Mouse (Mus musculus): ENCODE measurements around the gene Ins2. TPM values are rescaled to one million over a fixed set of nuclear protein-coding genes. Genes with fewer than 3 reads are reported as not detected.

Gene Ins2
- polyA plus RNA-seq, 1 experiment: 0.88 TPM

DNA sequence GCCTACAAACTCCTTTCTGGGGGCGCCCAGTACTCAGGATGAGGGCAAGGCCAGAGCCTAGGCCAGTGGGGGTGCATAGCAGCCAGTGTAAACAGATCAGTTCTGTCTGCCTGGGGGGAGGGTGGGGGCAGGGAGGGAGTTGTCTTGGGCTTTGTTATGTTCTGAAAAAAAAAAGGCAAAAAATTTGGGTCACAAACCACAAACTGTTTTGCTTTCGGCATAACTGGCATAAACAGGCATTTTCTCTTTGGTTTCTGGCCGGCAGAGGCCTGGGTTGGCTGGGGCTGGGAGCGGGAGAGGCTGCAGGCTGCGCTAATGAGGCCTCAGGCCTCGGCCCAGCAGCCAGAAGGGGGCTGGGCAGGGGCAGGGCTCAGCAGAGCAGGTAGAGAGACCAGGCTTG is 96.5 kb downstream of the Ins2 start:
- 69% methylated on average over 6 of the region's 6 CpGs for WGBS

DNA sequence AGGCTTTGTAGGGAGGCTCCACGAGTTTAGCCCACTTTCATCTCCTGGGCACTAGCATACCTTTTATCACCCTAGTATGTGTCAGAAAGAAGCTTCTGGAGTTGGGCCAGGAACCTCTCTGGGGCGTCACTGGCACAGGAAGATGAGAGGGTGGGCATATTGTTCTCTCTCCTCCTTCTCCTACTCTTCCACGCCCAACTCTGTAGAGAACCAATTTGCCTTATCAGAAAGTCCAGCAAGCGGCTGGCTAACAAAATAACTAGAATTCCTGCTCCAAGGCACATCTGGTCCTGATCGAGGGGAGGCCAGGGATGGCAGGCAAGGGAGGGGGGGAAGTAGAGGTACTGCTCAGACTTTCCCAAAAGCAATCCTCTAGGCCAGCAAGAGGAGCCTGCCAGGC is 98.1 kb downstream of the Ins2 start:
- no peak for DNase-seq
- Histone ChIP-seq H3K27me3 (replicated peaks; ENCODE audit: control insufficient read depth, insufficient read depth, low read length) (no peaks in the 10 kb centered on the region), H3K36me3 (ENCODE audit: control insufficient read depth, insufficient read depth, low read length) (no peaks in the 10 kb centered on the region), H3K4me3 (ENCODE audit: insufficient read depth, low read depth, low read length) (no peak overlapping the region), H3K4me1 (ENCODE audit: control insufficient read depth, insufficient read depth, low read length) (no peaks in the 10 kb centered on the region), H3K27ac (ENCODE audit: insufficient read depth, low read depth, low read length) (no peak overlapping the region)
- TF ChIP-seq CTCF (conservative IDR thresholded peaks at IDR 0.05; ENCODE audit: insufficient read depth, insufficient read length, low read depth, low read length): no peak
- TF ChIP-seq POLR2A (IDR thresholded peaks at IDR 0.05; ENCODE audit: low read depth, low read length): no peak
- 55% methylated on average over 5 of the region's 5 CpGs for WGBS

More for the DNA sequence above, 96.5 kb downstream of the Ins2 start:
- Histone ChIP-seq H3K36me3 (ENCODE audit: control insufficient read depth, insufficient read depth, low read length) (no peaks in the 10 kb centered on the region), H3K4me1 (ENCODE audit: control insufficient read depth, insufficient read depth, low read length) (no peaks in the 10 kb centered on the region), H3K4me3 (ENCODE audit: insufficient read depth, low read depth, low read length) (no peak overlapping the region), H3K27me3 (replicated peaks; ENCODE audit: control insufficient read depth, insufficient read depth, low read length) (no peaks in the 10 kb centered on the region), H3K27ac (ENCODE audit: insufficient read depth, low read depth, low read length) (no peak overlapping the region)
- DNase-seq: no peak
- TF ChIP-seq POLR2A (IDR thresholded peaks at IDR 0.05; ENCODE audit: low read depth, low read length): no peak
- TF ChIP-seq CTCF (conservative IDR thresholded peaks at IDR 0.05; ENCODE audit: insufficient read depth, insufficient read length, low read depth, low read length): no peak

DNA sequence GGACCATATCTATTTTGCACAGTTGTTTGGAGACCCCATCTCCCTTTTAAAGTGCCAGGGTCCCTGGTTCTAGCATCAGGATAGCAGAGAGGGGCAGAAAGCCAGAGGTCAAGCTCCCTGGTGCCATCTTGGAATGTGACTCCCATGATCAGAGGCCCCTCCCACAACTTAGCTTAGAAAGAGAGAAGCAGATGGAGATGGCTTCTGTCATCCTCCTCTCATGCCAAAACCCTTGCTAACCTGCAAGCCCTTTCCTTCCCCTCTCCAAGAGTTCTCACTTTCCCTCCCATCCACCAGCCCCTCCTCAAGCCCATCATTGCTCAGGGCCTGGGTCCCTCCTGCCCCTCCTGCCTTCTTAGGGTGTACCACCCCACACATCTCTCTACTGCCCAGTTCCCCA is 107.0 kb downstream of the Ins2 start:
- no peak for TF ChIP-seq POLR2A (IDR thresholded peaks at IDR 0.05; ENCODE audit: low read depth, low read length)
- no peak for TF ChIP-seq CTCF (conservative IDR thresholded peaks at IDR 0.05; ENCODE audit: insufficient read depth, insufficient read length, low read depth, low read length)
- Histone ChIP-seq H3K4me3 (ENCODE audit: insufficient read depth, low read depth, low read length) (no peak overlapping the region), H3K36me3 (ENCODE audit: control insufficient read depth, insufficient read depth, low read length) (no peaks in the 10 kb centered on the region), H3K4me1 (ENCODE audit: control insufficient read depth, insufficient read depth, low read length) (no peaks in the 10 kb centered on the region), H3K27me3 (replicated peaks; ENCODE audit: control insufficient read depth, insufficient read depth, low read length) (no peaks in the 10 kb centered on the region), H3K27ac (ENCODE audit: insufficient read depth, low read depth, low read length) (no peak overlapping the region)
- DNase-seq: no peak

DNA sequence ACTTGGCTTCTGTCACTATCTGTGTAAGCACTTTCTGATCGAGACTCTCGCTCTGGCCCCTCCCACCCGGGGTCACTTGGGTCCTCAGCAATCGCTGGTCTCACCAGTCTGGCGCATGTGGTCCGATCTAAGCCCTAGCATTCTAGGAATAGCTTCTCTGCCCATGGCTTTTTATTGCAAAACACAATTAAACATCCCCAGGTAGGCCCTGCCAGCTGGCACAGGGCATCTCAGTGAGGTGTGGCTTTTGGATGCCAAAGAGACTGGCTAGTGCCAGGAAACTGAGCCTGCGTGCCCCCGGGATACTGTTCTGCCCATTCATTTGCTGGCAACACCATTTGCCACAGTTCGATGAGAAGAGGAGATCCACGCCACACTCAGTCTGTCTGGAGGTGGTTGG is 112.5 kb downstream of the Ins2 start:
- H3K4me1 ChIP-seq (ENCODE audit: control insufficient read depth, insufficient read depth, low read length): no peaks in the 10 kb centered on the region
- DNase-seq: peak; percentile 6
- no peak overlapping the region for H3K27ac ChIP-seq (ENCODE audit: insufficient read depth, low read depth, low read length)
- TF ChIP-seq CTCF (conservative IDR thresholded peaks at IDR 0.05; ENCODE audit: insufficient read depth, insufficient read length, low read depth, low read length) (no peak), POLR2A (IDR thresholded peaks at IDR 0.05; ENCODE audit: low read depth, low read length) (no peak)
- no peak overlapping the region for H3K4me3 ChIP-seq (ENCODE audit: insufficient read depth, low read depth, low read length)
- 69% methylated on average over 10 of the region's 10 CpGs for WGBS
- no peaks in the 10 kb centered on the region for H3K27me3 ChIP-seq (replicated peaks; ENCODE audit: control insufficient read depth, insufficient read depth, low read length)
- no peaks in the 10 kb centered on the region for H3K36me3 ChIP-seq (ENCODE audit: control insufficient read depth, insufficient read depth, low read length)

DNA sequence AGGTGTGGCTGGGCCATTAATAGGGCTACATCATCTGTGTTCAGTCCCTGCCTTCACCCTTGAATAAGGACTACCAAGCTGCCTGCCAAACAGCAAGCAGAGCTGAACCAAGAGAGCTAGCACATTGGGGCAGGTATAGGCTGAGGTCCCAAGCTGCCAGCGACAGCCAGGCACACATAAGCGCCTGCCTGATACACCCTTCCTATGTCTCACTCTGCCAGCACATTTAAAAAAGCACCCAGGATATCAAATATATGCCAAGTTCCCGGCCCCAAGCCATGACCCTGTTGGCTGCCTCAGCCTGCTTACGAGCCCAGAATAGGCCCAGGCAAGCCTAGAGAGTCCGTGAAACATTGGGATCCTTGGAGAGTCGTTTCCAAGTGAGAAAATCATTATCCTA is 113.4 kb downstream of the Ins2 start:
- TF ChIP-seq POLR2A (IDR thresholded peaks at IDR 0.05; ENCODE audit: low read depth, low read length) (no peak), CTCF (conservative IDR thresholded peaks at IDR 0.05; ENCODE audit: insufficient read depth, insufficient read length, low read depth, low read length) (no peak)
- Histone ChIP-seq H3K4me1 (ENCODE audit: control insufficient read depth, insufficient read depth, low read length) (no peaks in the 10 kb centered on the region), H3K27ac (ENCODE audit: insufficient read depth, low read depth, low read length) (no peak overlapping the region), H3K4me3 (ENCODE audit: insufficient read depth, low read depth, low read length) (no peak overlapping the region), H3K27me3 (replicated peaks; ENCODE audit: control insufficient read depth, insufficient read depth, low read length) (no peaks in the 10 kb centered on the region), H3K36me3 (ENCODE audit: control insufficient read depth, insufficient read depth, low read length) (no peaks in the 10 kb centered on the region)
- 85% methylated on average over 6 of the region's 6 CpGs for WGBS
- no peak for DNase-seq

Other genes starting within 250 kb of the Ins2 start
- gene Tnnt3, start 244.5 kb downstream of the Ins2 start, polyA plus RNA-seq (2012; rRNA removed): 48.3 TPM in 1 of 2 replicates, not detected in the other
- 10.3 and 11.0 TPM in 2 replicates for gene Mrpl23, start 210.7 kb downstream of the Ins2 start, polyA plus RNA-seq (2012; rRNA removed)
- gene Igf2, start 76.6 kb downstream of the Ins2 start, polyA plus RNA-seq (2012; rRNA removed): 26.9 and 36.9 TPM in 2 replicates
- gene Gm49394, start 73.4 kb downstream of the Ins2 start, polyA plus RNA-seq (2012; rRNA removed): 0.03 TPM in 1 of 2 replicates, not detected in the other
- 2.2 and 5.9 TPM in 2 replicates for gene Th, start 187.7 kb upstream of the Ins2 start, polyA plus RNA-seq (2012; rRNA removed)
- gene Ascl2, start 225.9 kb upstream of the Ins2 start, polyA plus RNA-seq (2012; rRNA removed): 0.11 and 0.30 TPM in 2 replicates

Measured in kidney, adult 2 months (tissue).